Mouse (Mus musculus): ENCODE data around the gene Vsig8.

- no peak; the same call in 1 of the 2 replicates for TF ChIP-seq CTCF (IDR thresholded peaks at IDR 0.05; ENCODE audit: control insufficient read depth, insufficient read depth, insufficient replicate concordance, low read depth, low read length)
- TF ChIP-seq POLR2A (IDR thresholded peaks at IDR 0.05; ENCODE audit: control insufficient read depth, low read depth, low read length), result no peak
Observed at GRCm38 (mm10) chr1:172525027-172525764, 30.5 kb upstream of the Vsig8 start.
